Mouse (Mus musculus): ENCODE measurements around the gene Eepd1.

Gene Eepd1

DNA sequence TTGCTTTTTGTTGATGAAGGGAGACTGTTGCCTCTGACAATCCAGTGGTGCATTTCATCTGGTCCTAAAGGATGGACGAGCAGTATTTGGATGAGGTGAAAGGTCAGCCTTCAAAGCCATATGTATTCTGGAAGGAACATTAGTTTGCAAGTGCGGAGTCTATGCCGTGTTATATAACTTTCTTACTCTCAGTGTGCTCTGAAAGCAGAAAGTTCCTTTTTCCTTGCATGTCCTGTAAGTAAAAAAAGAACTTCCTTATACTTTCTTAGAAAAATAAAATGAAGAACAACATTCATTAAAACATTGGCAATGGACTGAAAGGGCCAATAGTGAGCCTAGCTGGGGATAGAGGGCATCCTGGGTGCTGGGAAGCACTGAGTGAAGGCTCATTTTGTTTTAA is 50.8 kb downstream of the Eepd1 start:
- DNase-seq (ENCODE audit: low read depth, low spot score): no peak

DNA sequence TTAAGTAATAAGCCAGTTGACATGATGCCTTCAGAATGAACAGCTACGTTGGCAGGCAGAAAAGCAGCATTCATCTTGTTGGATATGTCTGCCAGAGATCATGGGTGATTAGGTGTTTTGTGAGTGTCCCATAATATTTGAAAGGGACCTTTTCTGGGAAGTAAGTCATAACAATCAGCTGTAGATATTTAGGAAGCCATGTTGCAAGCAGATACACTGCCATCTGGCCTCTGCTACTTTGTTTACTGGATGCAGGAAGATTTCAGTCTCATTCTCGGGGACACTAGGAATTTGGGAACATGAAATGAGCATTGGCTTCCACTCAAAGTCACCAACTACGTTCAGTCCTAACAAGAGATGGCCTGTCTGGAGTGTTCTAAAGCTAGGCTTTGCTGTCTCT is 54.1 kb downstream of the Eepd1 start:
- DNase-seq (ENCODE audit: low read depth, low spot score): no peak

DNA sequence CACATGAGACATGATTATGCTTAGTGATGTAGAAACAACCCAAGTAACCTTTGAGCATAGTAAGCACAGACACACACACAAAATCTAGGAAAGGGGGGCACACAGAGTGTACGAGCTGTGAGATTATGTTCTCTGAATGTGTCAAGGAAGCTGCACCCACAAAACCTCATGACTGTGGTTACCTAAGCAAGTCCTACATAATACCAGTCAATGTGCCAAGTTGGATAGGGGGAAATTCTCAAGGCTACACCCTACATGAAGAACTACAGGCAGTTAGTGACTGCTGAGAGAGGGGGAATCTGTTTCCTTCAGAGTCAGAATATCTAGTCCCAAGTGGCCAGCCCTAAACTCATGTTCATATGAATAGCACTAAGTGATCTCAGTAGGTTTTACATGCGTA is 58.1 kb downstream of the Eepd1 start:
- DNase-seq (ENCODE audit: low read depth, low spot score): no peak

DNA sequence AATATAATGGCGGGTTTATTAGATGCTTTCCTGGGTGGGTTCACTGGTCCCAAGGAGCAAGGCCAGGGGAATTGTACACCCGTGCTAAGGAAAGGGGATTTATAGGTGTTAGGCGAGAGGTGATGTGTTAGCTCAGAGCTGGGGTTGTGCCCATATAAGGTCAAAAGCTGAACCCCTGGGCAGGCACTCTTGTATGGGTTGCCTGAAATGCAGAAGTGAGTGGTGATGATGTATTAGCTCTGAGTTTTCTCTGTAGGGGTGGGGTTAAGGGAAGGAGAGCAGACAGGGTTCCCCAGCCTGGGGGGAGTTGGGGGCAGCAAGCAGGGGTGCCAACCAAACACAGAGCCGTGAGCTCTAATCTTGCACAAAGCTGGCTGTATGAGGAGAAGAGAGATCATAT is 60.0 kb downstream of the Eepd1 start:
- no peak for DNase-seq (ENCODE audit: low read depth, low spot score)

DNA sequence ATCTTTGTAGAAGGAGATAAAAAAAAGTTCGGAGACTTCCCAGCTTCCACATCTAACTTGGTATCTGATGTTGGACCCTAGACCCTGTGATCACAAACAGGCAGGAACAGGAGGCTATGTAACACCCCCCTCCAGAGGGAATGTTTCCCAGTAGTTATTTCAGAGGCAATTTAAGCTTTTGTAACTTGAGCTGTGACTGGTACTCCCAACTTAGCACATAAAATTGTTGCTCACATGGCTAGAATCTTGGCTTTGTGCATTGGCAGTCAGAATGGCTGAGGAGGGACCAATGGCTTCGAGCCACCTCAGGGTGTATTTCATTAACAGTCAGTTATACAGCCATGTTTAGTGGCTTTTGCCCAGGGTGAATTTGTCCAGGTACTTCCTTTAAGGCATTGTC is 63.9 kb downstream of the Eepd1 start:
- no peak for DNase-seq (ENCODE audit: low read depth, low spot score)

DNA sequence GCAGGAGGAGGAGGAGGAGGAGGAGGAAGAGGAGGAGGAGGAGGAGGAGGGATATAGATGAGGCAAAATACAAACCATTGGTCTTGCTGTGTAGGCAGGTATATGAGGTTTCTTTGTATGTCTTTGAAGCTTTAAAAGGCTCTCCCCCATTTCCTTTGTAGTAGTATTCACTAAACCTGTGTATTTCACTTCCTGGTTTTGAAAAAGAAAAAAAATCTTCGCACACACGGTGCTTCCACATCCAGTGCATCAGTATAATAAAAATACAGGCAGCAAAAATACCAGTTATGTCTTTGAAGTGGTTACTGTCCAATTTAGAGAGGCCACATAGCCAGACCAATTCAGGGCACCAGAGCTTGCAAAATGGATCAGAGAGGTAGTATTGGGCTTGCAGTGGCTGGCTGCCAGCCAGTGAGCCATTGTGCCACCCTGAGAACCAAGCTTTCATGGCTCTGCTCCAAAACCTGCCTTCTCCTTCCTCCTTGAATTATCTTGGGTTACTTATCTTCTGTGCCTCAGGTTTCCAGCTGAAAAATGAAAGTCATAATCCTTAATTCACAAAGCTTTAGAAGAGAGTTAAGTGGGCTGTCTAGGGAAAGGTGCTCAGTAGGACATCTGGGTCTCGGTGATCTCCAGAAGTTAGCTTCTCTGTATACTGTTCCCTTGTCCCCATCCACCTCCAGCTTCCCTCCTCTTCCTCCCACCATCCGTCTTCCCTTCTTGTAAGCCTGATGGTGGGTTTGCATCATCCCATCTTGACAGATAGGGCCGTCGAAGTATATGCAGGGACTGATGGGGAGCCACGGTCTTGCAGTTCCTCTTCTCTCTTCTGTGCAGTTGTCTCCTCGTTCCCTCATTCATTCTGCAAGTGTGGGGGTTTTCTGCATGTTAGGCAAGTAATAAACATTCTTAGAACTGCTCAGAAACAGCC is 68.0 kb downstream of the Eepd1 start:
- no peak for DNase-seq (ENCODE audit: low read depth, low spot score)

DNA sequence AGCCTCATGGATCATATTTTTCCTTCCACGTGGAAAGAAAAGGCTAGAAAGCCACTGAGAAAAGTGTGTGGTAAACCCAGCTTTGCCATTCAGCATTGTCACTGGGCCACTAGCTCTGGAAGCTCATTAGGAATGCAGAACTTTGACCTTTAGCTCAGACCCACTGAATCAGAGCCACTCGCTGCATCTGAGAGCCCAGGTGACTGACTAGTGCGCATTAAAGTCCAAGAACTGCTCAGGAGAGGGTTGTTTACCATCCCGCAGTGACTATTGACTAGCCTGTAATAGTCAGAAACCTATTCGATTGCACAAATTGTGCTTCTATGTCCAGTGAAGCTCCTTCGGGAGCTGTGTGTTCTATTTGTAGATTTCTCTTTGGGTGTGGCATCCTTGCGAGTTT is 68.8 kb downstream of the Eepd1 start:
- no peak for DNase-seq (ENCODE audit: low read depth, low spot score)

DNA sequence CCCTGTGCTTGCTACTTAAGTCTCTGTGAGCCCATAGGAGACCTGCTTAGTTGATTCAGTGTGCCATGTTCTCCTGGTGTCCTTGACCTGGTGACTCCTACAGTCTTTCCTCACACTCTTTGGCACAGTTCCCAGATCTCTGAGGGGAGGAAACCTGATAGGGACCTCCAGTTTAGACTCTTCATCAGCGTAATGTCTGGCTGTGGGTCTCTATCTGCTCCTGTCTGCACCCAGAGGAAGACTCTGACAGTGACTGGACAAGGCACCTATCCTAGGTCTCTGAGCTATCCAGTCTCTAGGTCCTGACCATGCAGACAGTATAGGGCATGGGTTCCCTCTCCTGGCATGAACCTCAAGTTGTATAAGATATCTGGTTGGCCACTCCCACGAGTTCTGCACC is 71.2 kb downstream of the Eepd1 start:
- no peak for DNase-seq (ENCODE audit: low read depth, low spot score)

DNA sequence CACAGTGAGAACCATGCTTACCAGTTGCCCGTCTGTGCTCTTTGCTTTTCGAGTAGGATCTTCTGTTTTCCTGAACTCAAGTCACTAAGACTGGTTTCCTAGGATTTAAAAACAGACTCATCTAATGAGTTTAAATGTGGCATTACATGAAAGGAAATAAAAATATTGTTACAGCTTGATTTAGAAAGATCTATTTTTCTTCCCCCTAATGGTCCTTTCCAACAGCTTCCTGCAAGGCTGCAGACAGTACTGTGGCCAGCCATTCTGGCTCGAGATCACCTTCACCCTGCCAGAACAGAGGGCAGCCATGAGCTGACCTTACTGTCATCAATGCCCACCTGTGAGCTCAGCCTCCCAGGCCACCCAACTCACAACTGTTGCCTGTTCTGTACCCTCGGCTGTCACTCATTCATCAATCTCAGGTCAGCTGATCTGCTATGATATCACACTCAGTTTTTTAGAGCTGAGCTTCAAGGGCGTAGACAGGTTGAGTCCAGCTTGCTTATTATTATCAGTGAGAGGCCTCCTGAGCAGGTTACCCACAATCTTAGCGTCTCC is 73.0 kb downstream of the Eepd1 start:
- no peak for DNase-seq (ENCODE audit: low read depth, low spot score)

DNA sequence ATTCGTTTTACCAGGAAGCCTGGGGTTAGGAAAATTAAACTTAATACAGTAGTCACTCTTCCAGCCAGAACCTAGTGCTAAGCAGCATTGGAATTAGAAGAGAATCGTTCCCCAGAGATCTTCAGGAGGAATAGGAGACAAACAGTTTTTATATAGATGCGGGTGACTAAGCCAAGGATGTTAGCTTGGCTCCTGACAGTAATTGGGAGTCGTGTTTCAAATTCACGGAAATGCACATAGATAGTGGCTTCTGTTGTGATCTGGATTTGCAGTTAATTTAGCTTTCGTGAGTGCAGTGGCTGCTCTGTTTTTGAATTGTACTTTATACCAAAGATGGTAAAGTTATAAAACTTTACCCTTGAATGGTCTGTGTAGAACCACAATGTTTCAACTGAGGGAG is 73.9 kb downstream of the Eepd1 start:
- DNase-seq (ENCODE audit: low read depth, low spot score): no peak

DNA sequence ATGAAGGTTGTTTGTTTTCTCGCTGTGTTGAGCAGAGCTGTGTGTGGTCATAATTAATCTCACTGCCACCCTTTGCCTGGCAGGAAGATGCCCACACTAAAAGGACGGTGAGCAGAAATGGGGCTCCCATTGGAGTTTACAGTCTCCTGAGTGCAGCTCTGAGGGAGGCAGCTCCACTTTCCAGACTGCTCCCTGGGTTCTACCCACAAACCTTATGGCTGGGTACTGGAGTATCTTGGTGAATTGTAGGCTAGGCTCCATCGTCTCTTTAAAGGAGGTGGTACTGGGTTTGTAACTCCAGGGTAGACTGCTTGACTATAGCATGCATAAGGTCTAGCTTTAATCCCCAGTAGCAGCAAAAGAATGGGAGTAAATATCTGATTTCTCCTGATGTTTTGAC is 74.7 kb downstream of the Eepd1 start:
- no peak for DNase-seq (ENCODE audit: low read depth, low spot score)

DNA sequence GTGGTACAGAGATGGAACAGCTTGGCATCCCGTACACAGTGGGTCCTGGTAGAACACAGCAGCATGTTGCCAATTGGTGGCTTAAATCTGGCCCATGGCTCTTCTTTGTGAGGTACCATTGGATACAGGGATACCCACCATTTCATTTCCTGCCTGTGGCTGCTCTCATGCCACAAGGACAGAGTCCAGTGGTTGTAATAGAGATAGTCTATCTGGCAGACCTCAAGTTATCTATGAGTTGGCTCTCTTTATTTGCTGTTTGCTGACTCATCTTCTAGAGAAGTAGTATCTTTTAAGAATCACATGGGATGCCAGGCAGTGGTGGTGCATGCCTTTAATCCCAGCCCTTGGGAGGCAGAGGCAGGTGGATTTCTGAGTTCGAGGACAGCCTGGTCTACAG is 76.0 kb downstream of the Eepd1 start:
- no peak for DNase-seq (ENCODE audit: low read depth, low spot score)

DNA sequence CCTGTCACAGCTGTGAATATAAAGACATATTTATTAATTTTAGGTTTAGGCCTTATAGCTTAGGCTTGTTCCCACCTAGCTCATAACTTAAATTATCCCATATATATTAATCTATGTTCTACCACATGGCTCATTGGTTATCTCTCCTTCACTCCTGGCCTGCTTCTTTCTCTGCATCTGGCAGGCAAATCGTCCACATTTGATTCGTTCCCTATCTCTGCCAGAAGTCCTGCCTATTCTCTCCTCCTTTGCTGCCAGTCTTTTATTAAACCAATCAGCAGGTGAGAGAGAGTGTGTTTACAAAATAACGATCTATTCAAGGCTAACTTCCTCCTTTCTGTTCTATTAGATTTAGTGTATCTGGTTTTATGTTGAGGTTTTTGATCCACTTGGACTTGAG is 77.5 kb downstream of the Eepd1 start:
- DNase-seq (ENCODE audit: low read depth, low spot score): no peak

DNA sequence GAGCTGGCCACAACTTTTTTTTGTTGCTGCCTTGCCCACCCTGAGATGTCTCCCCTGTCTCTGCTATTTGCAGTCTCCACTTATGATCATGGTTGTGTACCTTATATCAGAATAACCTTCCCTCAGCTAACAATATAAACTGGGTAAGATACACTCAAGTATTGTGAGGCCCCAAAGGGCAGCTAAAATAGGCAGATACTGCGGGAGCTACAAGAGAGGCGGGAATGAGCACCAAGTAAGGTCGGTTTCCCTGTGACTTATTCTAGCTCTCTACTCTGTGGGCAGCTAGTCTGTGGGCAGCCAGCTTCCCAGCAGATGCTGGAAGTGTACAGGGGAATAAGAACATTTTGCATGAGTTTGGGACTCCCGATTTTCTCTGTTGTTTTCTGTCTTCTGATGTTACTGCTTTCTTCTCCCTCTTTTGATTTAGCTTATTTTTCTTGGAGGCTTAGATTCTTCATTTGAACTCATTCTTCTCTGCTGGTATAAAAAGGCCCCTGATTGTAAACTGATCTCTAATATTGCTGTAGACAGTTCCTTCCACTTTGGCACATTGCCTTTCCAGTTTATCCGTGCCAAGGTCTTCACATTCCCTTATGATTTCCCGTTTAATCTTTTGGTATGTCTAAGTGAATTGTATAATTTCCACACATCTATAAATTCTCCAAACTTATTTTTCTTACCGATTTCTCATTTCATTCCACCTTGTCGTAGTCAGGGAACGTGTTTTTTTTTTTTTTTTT is 78.8 kb downstream of the Eepd1 start:
- DNase-seq (ENCODE audit: low read depth, low spot score): no peak

DNA sequence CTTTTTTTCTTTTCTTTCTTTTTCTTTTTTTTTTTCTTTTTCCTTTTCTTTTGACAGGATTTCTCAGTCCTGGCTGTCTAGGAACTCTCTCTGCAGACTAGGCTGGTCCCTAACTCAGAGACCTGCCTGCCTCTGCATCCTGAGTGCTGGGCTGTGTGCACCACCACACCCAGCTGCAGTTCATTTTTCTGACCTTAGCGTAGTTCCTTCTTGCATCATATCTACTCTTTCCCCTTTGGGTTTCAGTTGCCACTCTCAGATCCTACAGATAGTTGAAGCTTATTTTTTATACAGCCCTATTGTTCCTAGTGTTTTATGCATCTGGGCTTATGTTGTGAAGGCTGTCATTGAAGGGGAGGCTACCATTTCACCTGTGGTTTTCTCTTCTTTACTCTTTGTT is 79.8 kb downstream of the Eepd1 start:
- DNase-seq (ENCODE audit: low read depth, low spot score): no peak

DNA sequence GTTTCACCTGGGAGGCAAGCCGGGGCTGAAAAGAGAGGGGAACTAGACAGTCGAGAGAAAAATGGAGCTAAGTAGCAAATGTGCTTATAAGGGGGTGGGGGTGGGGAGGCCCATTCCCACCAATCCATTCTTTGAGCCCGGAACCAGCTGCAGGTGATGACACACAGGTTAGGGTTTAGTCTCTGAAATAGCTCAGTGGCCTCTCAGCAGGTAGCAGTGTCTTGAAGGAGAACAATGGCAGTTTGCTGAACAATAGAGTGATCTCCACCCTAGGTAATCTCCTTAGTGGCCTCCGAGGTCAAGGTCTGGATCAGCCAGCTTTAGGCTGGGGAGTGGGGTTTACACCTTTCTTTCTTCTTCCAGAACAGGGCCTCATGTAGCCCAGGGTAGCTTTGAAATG is 82.5 kb downstream of the Eepd1 start:
- DNase-seq (ENCODE audit: low read depth, low spot score): no peak

DNA sequence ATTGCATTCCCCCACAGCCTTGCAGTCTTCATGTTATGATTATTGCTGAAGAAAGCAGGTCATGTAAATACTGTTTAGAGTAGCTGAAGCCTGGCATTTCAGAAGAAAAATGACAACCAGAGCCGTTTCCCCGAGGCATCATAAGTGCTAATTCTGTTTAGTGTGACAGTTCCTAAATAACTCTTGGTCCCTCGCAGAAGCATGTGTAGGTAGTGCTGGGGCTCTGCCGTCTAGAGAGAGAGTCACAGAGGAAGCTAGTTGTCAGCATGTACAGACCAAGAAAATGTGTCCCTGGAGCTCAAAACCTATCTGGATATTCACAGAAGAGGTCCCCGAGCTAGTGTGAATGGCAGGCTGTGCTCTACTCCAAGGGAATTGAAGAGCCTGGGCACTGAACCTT is 85.7 kb downstream of the Eepd1 start:
- no peak for DNase-seq (ENCODE audit: low read depth, low spot score)

DNA sequence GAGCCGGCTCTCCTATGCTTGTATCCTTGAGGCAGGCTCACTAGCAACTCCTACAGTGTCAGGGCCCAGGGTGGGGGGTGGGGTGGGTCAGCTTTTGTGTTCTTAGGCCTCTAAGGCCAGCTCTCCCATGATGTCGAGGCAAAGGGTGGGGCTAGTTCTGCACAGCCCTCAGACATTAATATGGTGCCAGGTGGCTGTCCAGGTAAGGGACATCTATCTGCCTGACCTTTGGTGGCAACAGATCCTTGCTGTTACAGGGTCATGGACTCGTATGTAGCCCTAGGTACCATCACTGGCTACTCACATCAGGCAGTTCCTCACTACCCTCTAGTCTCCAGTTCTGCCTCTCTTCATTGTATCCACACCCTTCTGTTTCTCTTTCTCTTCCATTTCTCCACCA is 87.4 kb downstream of the Eepd1 start:
- DNase-seq (ENCODE audit: low read depth, low spot score): no peak

DNA sequence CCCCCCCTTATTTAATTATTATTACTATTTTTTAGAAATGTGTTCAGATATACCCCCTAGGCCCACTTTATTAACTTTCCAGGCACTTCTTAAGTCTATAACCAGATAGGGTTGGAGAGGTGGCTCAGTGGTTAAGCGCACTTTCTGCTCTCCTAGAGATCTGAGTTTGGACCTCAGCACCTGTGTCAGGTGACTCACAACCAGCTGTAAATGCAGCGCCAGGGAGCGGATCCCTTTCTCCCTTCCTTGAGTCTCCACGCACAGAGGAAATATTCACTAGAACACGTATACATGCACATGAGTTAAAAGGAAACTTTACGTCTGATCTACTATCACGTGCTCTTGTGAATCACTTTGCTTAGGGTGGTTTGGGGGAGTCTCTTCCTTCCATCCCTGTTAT is 88.7 kb downstream of the Eepd1 start:
- DNase-seq (ENCODE audit: low read depth, low spot score): no peak

DNA sequence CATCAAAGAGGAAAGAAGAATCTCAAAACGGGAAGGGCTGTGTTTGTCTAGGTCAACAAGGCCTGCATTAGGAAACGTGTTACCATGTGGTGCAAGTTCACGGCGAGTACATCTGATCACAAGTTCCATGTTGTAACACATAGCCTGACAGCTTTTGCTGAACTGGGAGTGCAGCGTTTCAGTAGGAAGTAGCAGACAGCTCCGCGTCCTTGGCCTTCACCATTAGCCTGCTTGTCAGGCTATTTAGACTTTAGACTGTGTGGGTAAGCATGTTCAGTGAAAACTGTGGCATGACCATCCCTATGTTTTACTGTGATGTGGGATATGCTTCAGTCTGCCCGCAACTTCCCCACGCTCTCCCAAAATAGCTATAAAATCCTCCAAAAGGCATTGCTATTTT is 89.1 kb downstream of the Eepd1 start:
- no peak for DNase-seq (ENCODE audit: low read depth, low spot score)

DNA sequence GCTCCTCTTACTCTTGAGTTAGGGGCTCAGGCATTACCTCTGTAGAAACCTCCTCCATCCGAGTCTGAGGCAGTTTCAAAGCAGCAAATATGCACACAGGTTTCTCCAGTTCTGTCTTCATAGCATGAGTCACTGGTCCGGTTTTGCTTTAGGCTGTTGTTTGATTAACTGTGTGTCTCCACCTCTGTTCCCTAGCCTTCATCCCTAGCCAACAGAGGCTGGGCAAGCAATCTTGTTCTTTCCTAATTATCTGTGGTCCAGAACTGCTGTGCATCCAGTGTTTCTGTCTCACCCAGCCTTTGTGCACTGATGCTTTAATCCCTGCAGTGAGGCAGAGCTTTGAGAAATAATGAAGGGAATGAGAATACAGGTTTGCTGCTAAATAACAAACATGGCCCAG is 90.0 kb downstream of the Eepd1 start:
- DNase-seq (ENCODE audit: low read depth, low spot score): no peak

DNA sequence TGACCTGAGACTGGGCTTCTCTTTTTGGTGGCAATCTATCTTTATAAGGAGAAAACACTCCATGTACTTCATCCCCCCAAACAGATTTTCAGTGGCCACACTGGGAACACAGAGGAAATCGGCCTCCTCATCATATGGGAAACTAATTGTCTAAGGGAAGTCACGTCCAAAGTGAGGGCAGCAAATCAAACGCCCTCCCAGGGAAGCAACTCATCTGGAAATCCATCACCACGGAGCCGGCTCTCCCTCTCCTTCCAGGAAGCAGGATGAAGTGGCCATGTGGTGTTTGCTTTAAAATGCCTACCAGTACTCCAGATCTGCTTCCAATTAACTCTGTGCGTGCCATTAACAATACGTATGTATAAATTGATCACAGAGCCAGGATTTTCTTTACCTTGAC is 92.4 kb downstream of the Eepd1 start:
- DNase-seq (ENCODE audit: low read depth, low spot score): no peak

DNA sequence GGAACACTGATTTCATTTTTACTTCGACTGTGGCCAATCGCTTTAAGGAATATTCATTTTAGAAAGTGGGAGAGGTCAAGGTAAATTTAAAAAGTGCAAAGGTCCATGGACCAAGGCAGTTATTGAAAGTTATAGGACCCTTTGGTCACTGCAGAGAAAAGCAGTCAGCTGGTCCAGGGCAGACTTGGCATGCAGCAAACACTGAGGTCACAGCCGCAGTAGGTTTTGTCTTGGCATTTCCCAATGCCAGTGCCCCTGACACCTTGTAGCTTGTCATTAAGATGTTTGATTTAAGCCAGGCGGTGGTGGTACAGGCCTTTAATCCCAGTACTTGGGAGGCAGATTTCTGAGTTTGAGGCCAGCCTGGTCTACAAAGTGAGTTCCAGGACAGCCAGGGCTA is 92.8 kb downstream of the Eepd1 start:
- DNase-seq (ENCODE audit: low read depth, low spot score): no peak

Measured in retina, adult 2 months (tissue).